Mouse (Mus musculus): Measurements from ENCODE around the gene Tspan14.

DNA sequence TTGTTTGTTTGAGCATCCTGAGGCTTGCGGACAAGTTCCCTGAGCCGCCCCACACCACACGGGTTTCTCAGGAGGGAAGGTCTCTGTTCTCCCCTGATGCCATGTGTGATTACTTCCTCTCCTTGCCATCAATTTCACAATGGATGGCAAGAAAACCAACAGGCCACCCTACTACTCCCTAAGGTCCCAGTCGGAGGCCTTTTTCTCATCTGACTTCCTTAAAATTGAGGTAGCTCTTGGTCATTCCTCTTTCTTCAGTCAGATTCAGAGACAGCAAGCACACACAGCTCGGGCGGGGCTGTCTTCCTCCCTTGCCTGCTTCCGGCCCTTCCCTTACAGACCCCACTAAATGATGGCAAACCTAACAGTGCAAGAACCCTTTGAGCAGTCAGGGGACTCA is 47.1 kb downstream of the Tspan14 start:
- TF ChIP-seq CTCF (conservative IDR thresholded peaks at IDR 0.05; ENCODE audit: low read length) (no peak), POU5F1 (IDR thresholded peaks at IDR 0.05; ENCODE audit: borderline replicate concordance, low read length) (no peak), NANOG (IDR thresholded peaks at IDR 0.05; ENCODE audit: borderline replicate concordance, low read length) (no peak)
